Mouse (Mus musculus) natural killer cell, adult 2 months (primary cell): ENCODE results near the gene Cog5.
A peak's percentile ranks its signal among the peaks of the same experiment; 100 is the strongest.

ENCODE experiments used
- DNase-seq, 2 experiments: peaks; one replicate each; pipeline ENCODE4 v3.0.0; 2022; ENCODE audit warnings: low spot score in 2 of 2

Cog5 gene

DNA sequence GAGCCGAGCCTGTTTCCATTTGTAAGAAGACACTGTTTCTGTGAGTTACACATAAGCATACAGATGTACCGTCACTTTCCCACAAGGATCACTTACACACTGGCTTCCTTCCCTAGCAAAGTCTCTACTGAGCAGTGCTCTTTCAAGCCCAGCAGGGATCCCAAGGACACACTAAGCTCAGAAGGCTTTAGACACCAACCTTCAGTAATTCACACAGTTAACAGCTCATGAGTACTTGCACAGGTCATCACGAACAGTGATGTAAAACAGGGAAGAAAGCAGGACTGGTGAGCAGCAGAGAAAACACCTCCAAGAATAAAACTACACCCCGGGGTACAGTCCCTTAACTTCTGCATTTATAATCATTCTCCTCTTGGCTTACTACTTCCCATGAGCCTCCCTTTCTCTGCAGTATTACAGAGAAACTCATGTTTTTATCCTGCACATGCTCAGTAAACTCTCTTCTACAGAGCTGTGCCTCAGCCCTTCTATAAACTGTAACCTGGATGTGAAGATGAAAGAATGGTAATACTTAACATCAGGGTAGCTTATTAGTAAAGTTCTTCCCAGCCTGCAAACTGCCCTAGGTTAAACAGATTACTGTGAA lies 283.8 kb downstream of the Cog5 start:
- no peak for DNase-seq

DNA sequence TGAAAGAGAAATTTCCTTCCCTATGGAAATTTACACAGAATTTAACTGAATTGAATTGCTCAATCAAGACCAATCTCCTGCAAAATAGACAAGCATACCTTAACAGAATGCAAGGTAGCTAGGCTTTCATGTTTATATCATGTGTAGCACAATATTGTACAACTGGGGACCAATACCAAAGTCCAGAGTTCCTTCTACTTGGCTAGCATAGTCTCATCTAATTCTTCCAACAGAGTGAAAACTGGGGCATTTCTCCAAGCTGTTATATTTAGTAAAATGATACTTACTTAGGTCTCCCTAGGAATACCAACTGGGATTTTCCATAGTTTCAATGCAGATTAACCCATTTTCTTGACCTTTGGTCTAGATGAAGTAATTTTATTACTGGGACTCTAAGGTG lies 284.4 kb downstream of the Cog5 start:
- no peak for DNase-seq

GRCm38 (mm10) chr12:31943020-31943654 lies 288.5 kb downstream of the Cog5 start:
- DNase-seq = no peak

GRCm38 (mm10) chr12:31944405-31944804 lies 289.7 kb downstream of the Cog5 start:
- no peak for DNase-seq

DNA sequence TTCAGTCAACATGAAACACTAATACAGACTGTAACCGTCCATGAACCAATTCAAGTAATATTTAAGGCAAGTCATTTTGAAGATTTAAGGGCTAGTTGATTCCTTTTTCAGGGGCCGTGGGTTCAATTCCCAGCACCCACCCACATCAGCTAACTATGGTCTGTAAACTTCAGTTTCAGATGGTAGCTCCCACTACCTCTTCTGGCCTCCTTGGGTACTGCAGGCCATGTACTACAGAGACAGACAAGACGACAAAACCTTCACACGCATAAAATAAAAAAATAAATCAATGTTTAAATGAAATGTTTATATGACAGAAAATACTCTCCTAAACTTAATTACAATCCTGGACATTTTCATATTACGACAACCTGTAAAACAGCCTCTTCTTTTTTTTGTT lies 292.8 kb downstream of the Cog5 start:
- peak; percentile 49 to 58 for DNase-seq

GRCm38 (mm10) chr12:31948101-31949000 lies 293.7 kb downstream of the Cog5 start:
- DNase-seq = no peak

- peak; percentile 89 to 90 for DNase-seq
Observed at GRCm38 (mm10) chr12:31949193-31949741, 294.6 kb downstream of the Cog5 start.

DNA sequence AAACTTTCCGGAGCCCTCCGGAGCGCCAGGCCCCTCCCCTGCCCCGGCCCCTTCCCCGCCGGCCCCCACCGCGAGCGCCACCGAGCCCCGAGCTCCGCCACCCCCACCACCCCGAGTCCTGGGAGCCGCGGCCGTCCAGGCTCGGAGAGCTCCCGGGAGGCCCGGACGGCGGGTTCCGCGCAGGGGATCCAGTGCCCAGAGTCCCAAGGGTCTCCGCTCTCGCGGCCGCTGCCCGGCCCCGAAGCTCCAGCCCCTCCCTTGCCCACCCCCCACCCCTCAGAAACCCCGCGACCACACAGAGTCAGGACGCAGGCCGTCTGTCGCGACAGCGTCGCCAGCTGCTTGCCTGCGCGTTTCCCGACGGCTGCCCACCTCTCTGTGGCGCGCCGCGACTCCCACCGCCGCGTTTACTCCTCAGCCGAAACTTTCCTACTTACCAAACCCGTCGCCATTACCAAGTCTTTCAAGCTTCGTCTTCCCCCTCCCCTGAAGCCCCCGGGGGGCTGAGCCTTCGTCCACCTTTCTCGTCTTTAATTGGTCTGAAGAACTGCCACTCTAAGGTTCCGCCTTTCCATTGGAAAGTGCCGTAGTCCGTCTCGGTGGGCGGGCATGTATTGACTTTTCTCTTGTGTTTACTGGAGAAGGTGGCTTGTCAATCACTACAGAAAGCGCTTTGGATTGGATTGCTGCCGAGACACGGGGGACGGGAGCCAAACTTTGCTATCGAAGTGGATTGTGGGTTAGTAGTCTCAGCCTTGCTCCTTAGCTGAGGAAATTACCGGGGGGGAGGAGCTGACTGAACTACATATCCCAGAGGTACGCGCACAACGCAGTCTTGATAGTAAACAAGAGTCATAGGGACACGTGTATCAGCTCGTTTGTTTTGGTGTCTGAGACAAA lies 295.3 kb downstream of the Cog5 start, which contains the start of gene Hbp1:
Gene Hbp1 (minus strand): TSS at position 777 of the 900 bp plus-strand sequence.
- DNase-seq = peak; percentile 99

DNA sequence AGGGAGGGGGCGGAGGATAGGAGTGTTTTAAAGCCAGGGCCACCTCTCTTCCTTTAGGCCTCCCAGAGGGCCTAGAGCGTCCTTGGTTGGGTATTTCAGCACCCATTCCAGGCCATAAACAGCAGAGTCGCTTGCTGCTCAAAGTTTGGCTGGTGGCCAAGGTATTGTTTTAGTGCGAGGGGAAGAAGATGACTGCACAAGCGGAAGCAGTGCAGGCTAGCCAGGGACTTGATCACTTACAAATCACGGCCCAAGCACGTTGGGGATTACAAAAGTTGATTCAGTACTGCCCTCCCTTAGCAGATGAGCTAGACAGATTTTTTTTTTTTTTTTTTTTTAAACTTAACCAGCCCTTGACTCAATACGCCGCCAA lies 296.0 kb downstream of the Cog5 start:
- no peak for DNase-seq

GRCm38 (mm10) chr12:31955843-31956242 lies 301.2 kb downstream of the Cog5 start:
- no peak for DNase-seq

GRCm38 (mm10) chr12:31964074-31964473 lies 309.4 kb downstream of the Cog5 start:
- no peak for DNase-seq

DNA sequence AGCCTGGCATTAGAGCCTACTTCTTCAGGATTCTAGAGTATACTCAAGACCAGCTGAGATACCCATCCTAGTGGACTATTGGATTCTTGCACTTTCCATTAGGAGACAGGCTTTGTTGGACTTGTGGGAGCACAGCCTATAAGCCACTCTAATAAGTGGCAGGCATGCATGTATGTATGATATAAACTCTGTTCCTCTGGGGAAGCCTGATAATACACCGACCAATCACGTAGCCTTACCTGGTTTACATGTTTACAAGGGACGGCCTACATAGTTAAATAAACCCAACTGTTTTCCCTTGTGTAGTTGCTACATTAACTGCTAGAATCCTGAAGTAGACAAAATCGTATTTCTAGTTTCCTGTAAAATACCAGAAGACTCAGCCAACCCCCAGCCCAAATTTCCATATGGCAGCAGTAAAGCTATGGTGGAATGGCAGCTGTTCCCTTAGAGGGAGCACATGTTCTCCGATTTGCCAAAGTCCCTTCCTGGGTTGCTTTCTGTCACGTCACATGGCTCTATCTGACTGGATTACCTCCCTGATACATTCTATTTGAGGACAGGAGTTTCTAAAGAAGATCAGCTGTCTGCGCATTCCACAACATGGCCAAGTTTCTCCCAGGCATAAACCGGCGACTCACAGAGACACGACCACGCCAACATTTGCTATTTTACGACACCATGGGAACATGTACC lies 311.0 kb downstream of the Cog5 start:
- DNase-seq = no peak

DNA sequence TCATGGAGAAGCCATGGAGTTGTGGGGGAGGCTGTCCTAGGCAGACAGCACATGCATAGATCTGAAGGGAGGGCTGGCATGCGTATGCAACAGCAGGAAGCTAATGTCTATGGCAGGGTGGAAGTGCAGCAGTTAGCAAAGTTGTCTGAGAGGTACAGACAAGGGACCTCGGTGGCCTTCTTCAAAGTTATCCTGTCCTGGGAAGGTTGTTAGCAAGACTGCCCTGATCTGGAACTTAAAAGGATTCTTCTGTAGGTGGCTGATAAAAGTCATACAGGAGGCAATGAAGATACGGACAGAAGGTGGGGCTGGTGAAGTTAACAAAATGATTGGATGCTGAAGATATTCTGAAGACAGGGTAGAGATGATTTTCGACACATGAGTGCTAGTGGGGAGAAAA lies 311.7 kb downstream of the Cog5 start:
- no peak for DNase-seq

GRCm38 (mm10) chr12:31967536-31967935 lies 312.9 kb downstream of the Cog5 start:
- peak; percentile 50 to 62 for DNase-seq

GRCm38 (mm10) chr12:31969111-31969510 lies 314.4 kb downstream of the Cog5 start:
- DNase-seq = no peak

GRCm38 (mm10) chr12:31971547-31971946 lies 316.9 kb downstream of the Cog5 start:
- no peak for DNase-seq

DNA sequence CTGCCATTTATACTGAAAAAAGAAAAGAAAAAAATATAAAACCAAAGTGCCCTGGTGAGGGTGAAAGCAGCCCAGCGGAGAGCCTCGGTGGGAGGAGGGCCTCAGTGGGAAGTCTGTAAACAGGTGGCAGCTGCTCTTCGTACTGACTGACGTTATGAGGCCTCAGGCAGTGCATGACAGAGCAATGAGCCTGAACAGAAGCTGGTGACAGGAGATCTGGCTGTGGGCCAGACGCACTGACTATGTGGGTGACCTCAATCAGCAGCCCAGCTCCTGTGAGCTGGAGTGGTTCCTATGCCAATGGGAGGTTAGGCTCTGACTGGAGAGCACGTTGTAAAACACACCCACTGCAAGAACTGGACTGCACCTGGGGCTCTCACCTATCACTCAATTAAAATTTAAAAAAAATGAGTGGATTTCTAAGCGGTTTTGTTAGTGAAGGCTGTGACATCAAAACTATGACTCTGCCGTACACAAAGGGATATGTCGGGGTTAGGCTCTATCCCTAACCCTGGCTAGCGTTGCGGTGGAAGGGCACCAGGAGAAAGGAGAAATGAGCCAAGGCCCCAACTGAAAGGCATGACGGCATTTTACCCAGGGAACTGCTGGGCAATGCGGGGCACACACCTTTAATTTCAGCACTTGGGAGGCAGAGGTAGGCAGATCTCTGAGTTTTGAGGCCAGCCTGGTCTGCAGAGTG lies 319.0 kb downstream of the Cog5 start:
- peak in 1 of 2 experiments; percentile 68 for DNase-seq

DNA sequence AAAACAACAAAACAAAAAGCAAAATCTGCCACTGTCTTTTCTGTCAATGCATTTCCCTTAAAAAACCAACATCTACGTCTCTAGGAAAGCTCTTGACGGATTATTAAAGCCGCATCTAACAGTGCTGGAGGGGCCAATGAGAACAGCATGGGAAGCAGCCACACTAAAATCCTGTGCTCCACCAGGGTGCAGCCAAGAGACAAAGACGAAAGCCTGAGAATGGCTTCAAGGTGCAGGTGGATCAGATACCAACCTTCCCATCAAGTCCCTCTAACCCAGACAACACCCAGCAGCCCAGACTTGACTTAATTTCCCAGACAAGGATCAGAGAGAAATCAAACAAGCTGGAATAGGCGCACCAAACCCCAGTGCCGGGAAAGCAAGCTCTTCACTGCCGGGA lies 321.9 kb downstream of the Cog5 start:
- no peak for DNase-seq

DNA sequence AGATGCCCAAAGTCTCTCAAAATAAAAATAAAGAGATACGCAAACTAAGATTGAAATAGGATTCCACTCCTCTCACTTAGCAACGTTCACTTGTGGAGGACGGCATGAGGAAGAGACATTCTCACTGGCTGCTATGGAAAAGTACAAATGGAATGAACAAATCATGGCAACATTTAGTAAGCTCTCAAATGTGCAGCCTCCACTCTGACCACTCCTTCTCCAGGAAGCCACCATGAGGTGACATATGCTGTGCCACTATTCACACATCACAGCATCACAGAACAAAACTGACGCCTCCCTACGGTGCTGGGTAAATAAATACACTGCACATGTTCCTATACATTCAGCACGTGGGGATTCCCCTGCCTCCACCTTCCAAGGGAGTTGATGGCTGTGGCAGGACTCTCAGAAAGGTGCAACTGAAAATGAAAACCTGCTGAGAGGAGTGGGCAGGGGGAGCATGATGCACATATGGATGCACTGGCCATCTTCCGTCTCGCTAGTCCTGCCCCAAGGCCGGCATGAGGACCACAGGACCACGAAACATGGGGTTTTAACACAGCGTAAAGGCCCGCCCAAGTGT lies 323.0 kb downstream of the Cog5 start:
- no peak for DNase-seq

DNA sequence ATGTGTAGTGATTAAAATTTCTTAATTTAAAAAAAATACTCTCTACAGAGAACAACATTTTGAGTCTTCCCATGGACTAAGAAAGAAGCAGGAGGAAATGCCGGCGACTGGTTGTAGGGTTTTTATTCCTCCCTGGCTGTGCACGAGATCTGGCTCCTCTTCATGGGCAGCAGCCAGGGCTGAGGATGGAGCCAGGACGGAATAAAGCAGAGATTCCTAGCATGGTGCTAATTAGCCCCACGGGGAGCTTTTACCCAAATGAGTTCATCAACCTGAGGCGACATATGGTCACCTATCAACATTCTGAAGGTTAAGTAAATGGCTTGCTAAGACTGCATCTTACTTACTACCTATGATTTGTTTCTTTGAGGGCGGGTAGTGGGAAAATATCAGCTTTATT lies 328.6 kb downstream of the Cog5 start:
- no peak for DNase-seq
